Mouse (Mus musculus): Measurements from ENCODE around the gene Cd70.
A peak's percentile ranks its signal among the peaks of the same experiment; 100 is the strongest.

Gene Cd70

GRCm38 (mm10) chr17:57098321-57098720, 51.3 kb downstream of the Cd70 start:
- DNase-seq (ENCODE audit: low spot score in 2 of 2): no peak

- DNase-seq (ENCODE audit: low spot score in 2 of 2): peak; percentile 81 to 91
Measured at GRCm38 (mm10) chr17:57096623-57096920, 53.0 kb downstream of the Cd70 start.
